Mouse (Mus musculus) gastrocnemius, postnatal 25 days (tissue): ENCODE results near the gene Sirt1. TPM values are rescaled to one million over a fixed set of nuclear protein-coding genes. Genes with fewer than 3 reads are reported as not detected.

Source experiments
- DNase-seq: peaks from one replicate; pipeline ENCODE4 v3.0.0; 2022
- total RNA-seq, 2 experiments: library from RNA; stranded (reverse); gene quantifications; 1 replicate in 1 of 2; 2 replicates in 1 of 2; pipeline ENCODE4 v1.2.3; 2021

Gene Sirt1
- total RNA-seq, 2 experiments from 2014 or later, result 5.4 to 6.8 TPM

- DNase-seq, result no peak
Observed at GRCm38 (mm10) chr10:63327091-63327490, 54.4 kb downstream of the Sirt1 start.

GRCm38 (mm10) chr10:63313726-63314125 is 67.8 kb downstream of the Sirt1 start:
- no peak for DNase-seq

- DNase-seq, result peak; percentile 67
Observed at GRCm38 (mm10) chr10:63308582-63309366, 72.7 kb downstream of the Sirt1 start.

GRCm38 (mm10) chr10:63302356-63302755 is 79.1 kb downstream of the Sirt1 start:
- no peak for DNase-seq

GRCm38 (mm10) chr10:63282846-63283245 is 98.7 kb downstream of the Sirt1 start:
- no peak for DNase-seq

- DNase-seq, result no peak
Observed at GRCm38 (mm10) chr10:63282417-63282816, 99.1 kb downstream of the Sirt1 start.

- DNase-seq, result no peak
Observed at GRCm38 (mm10) chr10:63279851-63280250, 101.7 kb downstream of the Sirt1 start.

GRCm38 (mm10) chr10:63277010-63277409 is 104.5 kb downstream of the Sirt1 start:
- DNase-seq, result no peak

- no peak for DNase-seq
Observed at GRCm38 (mm10) chr10:63272868-63273267, 108.6 kb downstream of the Sirt1 start.

GRCm38 (mm10) chr10:63272401-63272800 is 109.1 kb downstream of the Sirt1 start:
- no peak for DNase-seq

Other genes with a start within 250 kb of the Sirt1 start
- 100 to 1,000 TPM; 239 to 253 TPM for gene Mypn, start 177.8 kb downstream of the Sirt1 start, total RNA-seq
- gene Herc4, start 137.9 kb downstream of the Sirt1 start, total RNA-seq, result 10 to 100 TPM; 17.5 to 20.6 TPM
- gene Dnajc12, start 739 bp upstream of the Sirt1 start, total RNA-seq, result 10 to 100 TPM; 14.4 to 15.6 TPM
- not detected for gene Gm7075, start 40.1 kb upstream of the Sirt1 start, total RNA-seq
- 10 to 100 TPM; 11.0 to 15.8 TPM for gene Ctnna3, start 48.4 kb upstream of the Sirt1 start, total RNA-seq